Mouse (Mus musculus) T-cell, adult 2 months (primary cell): Measurements from ENCODE around the gene Gm37240.

Experiments used
- DNase-seq: peaks from one replicate; pipeline ENCODE4 v3.0.0; 2022; ENCODE audit warnings: low spot score

Gm37240 gene

GRCm38 (mm10) chr3:85131878-85132277, 755.4 kb downstream of the Gm37240 start:
- no peak for DNase-seq

GRCm38 (mm10) chr3:85128546-85128945, 758.8 kb downstream of the Gm37240 start:
- DNase-seq: no peak

- peak; percentile 86 for DNase-seq
Measured at GRCm38 (mm10) chr3:85126970-85127369, 760.3 kb downstream of the Gm37240 start.

GRCm38 (mm10) chr3:85125471-85125870, 761.8 kb downstream of the Gm37240 start:
- no peak for DNase-seq

- DNase-seq: no peak
Measured at GRCm38 (mm10) chr3:85124924-85125323, 762.4 kb downstream of the Gm37240 start.

GRCm38 (mm10) chr3:85124410-85124809, 762.9 kb downstream of the Gm37240 start:
- DNase-seq: no peak

GRCm38 (mm10) chr3:85117702-85118101, 769.6 kb downstream of the Gm37240 start:
- no peak for DNase-seq

- no peak for DNase-seq
Measured at GRCm38 (mm10) chr3:85117014-85117413, 770.3 kb downstream of the Gm37240 start.

- no peak for DNase-seq
Measured at GRCm38 (mm10) chr3:85115959-85116543, 771.3 kb downstream of the Gm37240 start.

GRCm38 (mm10) chr3:85113565-85113964, 773.8 kb downstream of the Gm37240 start:
- no peak for DNase-seq

- DNase-seq: no peak
Measured at GRCm38 (mm10) chr3:85110762-85111161, 776.6 kb downstream of the Gm37240 start.

- DNase-seq: no peak
Measured at GRCm38 (mm10) chr3:85109221-85109620, 778.1 kb downstream of the Gm37240 start.

- no peak for DNase-seq
Measured at GRCm38 (mm10) chr3:85108396-85108795, 778.9 kb downstream of the Gm37240 start.

GRCm38 (mm10) chr3:85106956-85107355, 780.4 kb downstream of the Gm37240 start:
- no peak for DNase-seq

- DNase-seq: no peak
Measured at GRCm38 (mm10) chr3:85104301-85104700, 783.0 kb downstream of the Gm37240 start.

- DNase-seq: no peak
Measured at GRCm38 (mm10) chr3:85080882-85081558, 806.3 kb downstream of the Gm37240 start.

- DNase-seq: no peak
Measured at GRCm38 (mm10) chr3:85064113-85064512, 823.2 kb downstream of the Gm37240 start.

- no peak for DNase-seq
Measured at GRCm38 (mm10) chr3:85060153-85060552, 827.2 kb downstream of the Gm37240 start.

GRCm38 (mm10) chr3:85057245-85057644, 830.1 kb downstream of the Gm37240 start:
- DNase-seq: no peak

GRCm38 (mm10) chr3:85053526-85053925, 833.8 kb downstream of the Gm37240 start:
- DNase-seq: no peak

- DNase-seq: no peak
Measured at GRCm38 (mm10) chr3:85052196-85052595, 835.1 kb downstream of the Gm37240 start.

- no peak for DNase-seq
Measured at GRCm38 (mm10) chr3:85048569-85048968, 838.7 kb downstream of the Gm37240 start.

GRCm38 (mm10) chr3:85043679-85044218, 843.6 kb downstream of the Gm37240 start:
- DNase-seq: no peak

GRCm38 (mm10) chr3:85042126-85042525, 845.2 kb downstream of the Gm37240 start:
- no peak for DNase-seq
